Mouse (Mus musculus): ENCODE measurements around the gene Ago3. TPM values are rescaled to one million over a fixed set of nuclear protein-coding genes. Genes with fewer than 3 reads are reported as not detected.

The Ago3 gene
- total and polyA plus RNA-seq, 2 experiments from 2014 or later: 10.6 to 11.8 TPM

DNA sequence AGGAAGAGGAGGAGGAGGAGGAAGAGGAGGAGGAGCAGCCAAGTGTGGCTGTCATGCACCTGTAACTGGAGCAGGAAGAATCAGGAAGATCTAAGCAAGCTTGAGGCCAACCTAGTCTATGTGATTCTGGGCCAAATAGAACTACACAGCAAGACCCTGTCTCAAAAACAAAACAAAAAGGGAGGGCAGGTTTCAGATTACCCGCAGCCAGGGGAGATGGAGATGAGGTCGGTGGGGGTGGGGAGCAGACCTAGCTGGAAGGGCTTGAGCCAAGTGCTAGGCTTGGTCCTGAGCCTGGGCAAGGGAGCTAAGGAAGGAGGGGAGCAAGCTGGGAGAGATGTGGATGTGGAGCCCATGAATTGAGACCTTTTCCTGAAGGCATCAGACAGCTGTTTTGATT lies 122.5 kb downstream of the Ago3 start:
- Histone ChIP-seq H3K9ac (replicated peaks; ENCODE audit: low read length, poor library complexity, severe bottlenecking) (no peak overlapping the region), H3K27ac (ENCODE audit: low read depth, low read length) (no peak overlapping the region), H3K27me3 (ENCODE audit: insufficient read depth, low read length) (peaks cover 18% of the 10 kb centered on the region), H3K4me1 (ENCODE audit: insufficient read depth, low read length) (no peaks in the 10 kb centered on the region), H3K9me3 (ENCODE audit: low read length) (no peaks in the 10 kb centered on the region), H3K4me3 (ENCODE audit: low read depth, low read length) (no peak overlapping the region), H3K36me3 (ENCODE audit: insufficient read depth, low read length) (no peaks in the 10 kb centered on the region), H3K4me2 (ENCODE audit: low read depth, low read length, poor library complexity, severe bottlenecking) (no peak overlapping the region)
- DNase-seq (ENCODE audit: low spot score) (no peak), ATAC-seq (ENCODE audit: low FRiP score) (no peak)
- no peak for TF ChIP-seq CTCF (IDR thresholded peaks at IDR 0.05)
- 14% methylated on average over 2 of the region's 2 CpGs for WGBS

- peaks cover 5% of the 10 kb centered on the region; the same call in 1 of the 2 replicates for H3K4me1 ChIP-seq (ENCODE audit: insufficient read depth, low read length)
- no peak overlapping the region for H3K4me2 ChIP-seq (ENCODE audit: low read depth, low read length, poor library complexity, severe bottlenecking)
- 89% methylated on average over 6 of the region's 6 CpGs for WGBS
- no peak overlapping the region for H3K9ac ChIP-seq (replicated peaks; ENCODE audit: low read length, poor library complexity, severe bottlenecking)
- H3K9me3 ChIP-seq (ENCODE audit: low read length): no peaks in the 10 kb centered on the region
- DNase-seq (ENCODE audit: low spot score) (no peak), ATAC-seq (ENCODE audit: low FRiP score) (no peak)
- H3K4me3 ChIP-seq (ENCODE audit: low read depth, low read length): no peak overlapping the region
- H3K27ac ChIP-seq (ENCODE audit: low read depth, low read length): no peak overlapping the region
- no peaks in the 10 kb centered on the region for H3K36me3 ChIP-seq (ENCODE audit: insufficient read depth, low read length)
- peaks cover 25% of the 10 kb centered on the region for H3K27me3 ChIP-seq (ENCODE audit: insufficient read depth, low read length)
- peak; percentile 33; the same call in 1 of the 2 replicates for TF ChIP-seq CTCF (IDR thresholded peaks at IDR 0.05)
Observed at GRCm38 (mm10) chr4:126306058-126306457, 123.3 kb downstream of the Ago3 start.

- Histone ChIP-seq H3K36me3 (ENCODE audit: insufficient read depth, low read length) (no peaks in the 10 kb centered on the region), H3K4me2 (ENCODE audit: low read depth, low read length, poor library complexity, severe bottlenecking) (no peak overlapping the region), H3K27me3 (ENCODE audit: insufficient read depth, low read length) (peaks cover 31% of the 10 kb centered on the region), H3K4me3 (ENCODE audit: low read depth, low read length) (no peak overlapping the region), H3K9me3 (ENCODE audit: low read length) (no peaks in the 10 kb centered on the region), H3K4me1 (ENCODE audit: insufficient read depth, low read length) (peaks cover 8% of the 10 kb centered on the region; the same call in 1 of the 2 replicates), H3K9ac (replicated peaks; ENCODE audit: low read length, poor library complexity, severe bottlenecking) (no peak overlapping the region), H3K27ac (ENCODE audit: low read depth, low read length) (no peak overlapping the region)
- no peak for TF ChIP-seq CTCF (IDR thresholded peaks at IDR 0.05)
- DNase-seq (ENCODE audit: low spot score): no peak
- WGBS: 88% methylated on average over 1 of the region's 1 CpGs
- no peak for ATAC-seq (ENCODE audit: low FRiP score)
Observed at GRCm38 (mm10) chr4:126305428-126305827, 123.9 kb downstream of the Ago3 start.

- Histone ChIP-seq H3K36me3 (ENCODE audit: insufficient read depth, low read length) (no peaks in the 10 kb centered on the region), H3K27ac (ENCODE audit: low read depth, low read length) (no peak overlapping the region), H3K27me3 (ENCODE audit: insufficient read depth, low read length) (peaks cover 40% of the 10 kb centered on the region), H3K9ac (replicated peaks; ENCODE audit: low read length, poor library complexity, severe bottlenecking) (no peak overlapping the region), H3K4me1 (ENCODE audit: insufficient read depth, low read length) (peaks cover 8% of the 10 kb centered on the region; the same call in 1 of the 2 replicates), H3K4me2 (ENCODE audit: low read depth, low read length, poor library complexity, severe bottlenecking) (no peak overlapping the region), H3K4me3 (ENCODE audit: low read depth, low read length) (no peak overlapping the region), H3K9me3 (ENCODE audit: low read length) (no peaks in the 10 kb centered on the region)
- ATAC-seq (ENCODE audit: low FRiP score): no peak
- WGBS: 66% methylated on average over 4 of the region's 4 CpGs
- DNase-seq (ENCODE audit: low spot score): no peak
- peak; percentile 41 for TF ChIP-seq CTCF (IDR thresholded peaks at IDR 0.05)
Observed at GRCm38 (mm10) chr4:126303877-126304276, 125.5 kb downstream of the Ago3 start.

GRCm38 (mm10) chr4:126301584-126302309 lies 127.6 kb downstream of the Ago3 start:
- Histone ChIP-seq H3K27me3 (ENCODE audit: insufficient read depth, low read length) (peaks cover 50% of the 10 kb centered on the region), H3K27ac (ENCODE audit: low read depth, low read length) (no peak overlapping the region), H3K4me2 (ENCODE audit: low read depth, low read length, poor library complexity, severe bottlenecking) (peak overlapping the region; percentile 54), H3K9me3 (ENCODE audit: low read length) (no peaks in the 10 kb centered on the region), H3K9ac (replicated peaks; ENCODE audit: low read length, poor library complexity, severe bottlenecking) (no peak overlapping the region), H3K4me3 (ENCODE audit: low read depth, low read length) (peak overlapping the region; percentile 30), H3K36me3 (ENCODE audit: insufficient read depth, low read length) (no peaks in the 10 kb centered on the region), H3K4me1 (ENCODE audit: insufficient read depth, low read length) (peaks cover 12% of the 10 kb centered on the region; the same call in 1 of the 2 replicates)
- TF ChIP-seq CTCF (IDR thresholded peaks at IDR 0.05): no peak
- DNase-seq (ENCODE audit: low spot score): no peak
- ATAC-seq (ENCODE audit: low FRiP score): no peak
- WGBS: 4% methylated on average over 27 of the region's 27 CpGs

- Histone ChIP-seq H3K4me2 (ENCODE audit: low read depth, low read length, poor library complexity, severe bottlenecking) (peak overlapping the region; percentile 54), H3K36me3 (ENCODE audit: insufficient read depth, low read length) (no peaks in the 10 kb centered on the region), H3K9me3 (ENCODE audit: low read length) (no peaks in the 10 kb centered on the region), H3K9ac (replicated peaks; ENCODE audit: low read length, poor library complexity, severe bottlenecking) (0 out of 2 replicates have a peak overlapping the region, but pooled peaks have one; percentile 29), H3K27me3 (ENCODE audit: insufficient read depth, low read length) (peaks cover 52% of the 10 kb centered on the region), H3K4me3 (ENCODE audit: low read depth, low read length) (peak overlapping the region; percentile 30), H3K27ac (ENCODE audit: low read depth, low read length) (no peak overlapping the region), H3K4me1 (ENCODE audit: insufficient read depth, low read length) (peaks cover 12% of the 10 kb centered on the region; the same call in 1 of the 2 replicates)
- TF ChIP-seq CTCF (IDR thresholded peaks at IDR 0.05): no peak
- WGBS: 2% methylated on average over 44 of the region's 50 CpGs
- ATAC-seq (ENCODE audit: low FRiP score): no peak
- DNase-seq (ENCODE audit: low spot score): no peak
Observed at GRCm38 (mm10) chr4:126300916-126301583, 128.3 kb downstream of the Ago3 start.

Measured in midbrain, postnatal 0 days (tissue).